Mouse (Mus musculus) right cerebral cortex, postnatal 36 days (tissue): ENCODE measurements at regions not wholly inside any gene's neighbourhood (a gene's known extent, or its start where the extent isn't known, plus 50 kb on each side); places are given as distances from the start of the nearest gene placed in this dataset.

ENCODE experiments used
- DNase-seq, 2 experiments: peaks; one replicate each; pipeline ENCODE4 v3.0.0; 2022; ENCODE audit warnings: low spot score in 2 of 2, mixed read lengths in 1 of 2

DNA sequence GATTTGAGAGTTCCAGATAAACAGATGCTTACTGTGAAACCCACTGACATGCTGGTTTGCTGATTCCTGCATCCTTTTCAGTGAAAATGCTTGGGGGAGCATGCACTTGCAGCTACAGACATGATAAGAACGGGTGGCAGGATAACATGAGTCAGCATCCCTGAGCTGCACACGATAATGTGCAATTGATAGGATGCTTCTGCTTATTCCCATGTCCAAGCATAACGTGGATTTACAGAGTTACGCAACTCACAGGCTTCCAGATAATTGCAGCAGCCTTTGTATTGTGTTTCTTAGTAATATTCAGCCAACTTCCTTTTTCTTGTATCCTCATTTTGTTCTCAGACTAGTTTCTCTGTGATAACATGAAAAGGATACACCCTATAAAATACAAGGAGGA is 245.7 kb downstream of the Flrt2 start:
- no peak for DNase-seq

DNA sequence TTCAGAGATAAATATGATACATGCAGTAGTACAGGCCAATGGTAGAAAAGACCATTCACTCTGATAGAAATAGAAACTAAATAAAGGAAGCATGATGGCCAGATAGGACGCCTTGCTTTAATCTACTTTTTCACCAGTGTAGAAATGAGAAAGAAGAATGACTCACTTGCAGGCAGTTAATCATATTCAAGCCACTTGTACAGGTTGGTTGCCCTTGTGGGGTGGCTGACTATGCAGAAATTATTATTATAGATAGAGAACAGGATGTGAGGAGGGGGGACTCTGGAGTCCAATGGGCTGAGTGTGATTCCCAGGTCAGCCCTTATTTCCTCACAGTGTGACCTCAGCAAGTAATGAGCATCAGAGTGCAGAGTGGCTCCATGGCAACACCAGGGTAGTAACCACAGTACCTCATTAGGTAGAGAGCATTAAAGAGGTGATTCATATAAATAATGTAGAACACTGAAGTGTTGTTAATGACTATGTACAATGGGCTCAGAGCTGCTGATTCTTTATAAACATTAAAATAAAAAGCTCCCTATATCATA is 248.5 kb downstream of the Flrt2 start:
- DNase-seq, result no peak

DNA sequence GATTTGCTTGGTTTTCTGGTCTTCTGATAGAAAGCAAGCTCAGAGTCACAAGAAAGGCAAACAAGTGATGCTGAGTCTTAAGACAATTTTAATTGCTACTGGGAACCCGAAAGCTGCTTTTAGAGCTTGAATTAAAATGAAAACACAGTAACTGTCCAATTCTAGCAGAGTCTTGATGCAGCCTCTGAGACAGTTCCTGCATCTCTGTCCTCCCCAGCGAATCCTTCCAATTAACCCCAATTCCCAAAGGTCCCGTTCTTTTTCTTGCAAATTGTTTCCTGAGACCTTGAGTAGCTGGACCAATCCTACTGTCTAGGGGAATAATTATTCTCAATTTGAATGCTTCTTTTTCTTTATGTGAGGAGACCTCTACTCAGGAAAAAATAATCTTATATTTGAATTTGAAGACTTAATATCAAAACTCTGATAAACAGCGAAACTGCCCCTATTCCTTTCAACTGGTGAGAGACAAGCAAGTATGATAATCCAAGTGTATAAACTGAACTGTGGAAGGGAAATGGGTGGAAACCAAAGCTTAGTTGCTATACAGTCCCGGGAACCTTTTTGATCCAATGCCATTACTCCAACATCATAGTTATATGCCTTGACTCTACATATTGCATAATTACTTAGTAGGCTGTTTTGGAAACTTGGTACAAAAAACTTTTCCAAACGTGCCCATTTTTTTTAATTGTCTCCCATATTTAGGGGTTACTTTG is 267.9 kb downstream of the Flrt2 start:
- DNase-seq, result no peak

DNA sequence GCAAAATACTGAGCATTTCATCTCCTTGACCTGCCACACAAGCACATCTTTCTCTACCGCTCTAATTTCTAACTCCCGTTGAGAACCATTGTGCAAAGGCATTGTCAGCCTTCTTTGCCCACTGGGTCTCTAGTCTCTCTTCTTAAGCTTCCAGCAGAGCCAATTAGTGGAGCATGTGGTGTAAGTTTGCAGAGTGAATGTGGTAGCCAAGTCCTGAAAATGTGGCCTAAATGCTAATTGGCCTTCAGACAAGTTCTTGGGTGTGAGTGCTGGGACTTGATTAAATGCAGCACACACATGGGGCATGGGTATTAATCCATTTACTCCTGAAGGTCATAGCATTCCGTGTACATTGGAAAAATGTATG is 268.5 kb downstream of the Flrt2 start:
- DNase-seq, result peak in 1 of 2 experiments; percentile 1

DNA sequence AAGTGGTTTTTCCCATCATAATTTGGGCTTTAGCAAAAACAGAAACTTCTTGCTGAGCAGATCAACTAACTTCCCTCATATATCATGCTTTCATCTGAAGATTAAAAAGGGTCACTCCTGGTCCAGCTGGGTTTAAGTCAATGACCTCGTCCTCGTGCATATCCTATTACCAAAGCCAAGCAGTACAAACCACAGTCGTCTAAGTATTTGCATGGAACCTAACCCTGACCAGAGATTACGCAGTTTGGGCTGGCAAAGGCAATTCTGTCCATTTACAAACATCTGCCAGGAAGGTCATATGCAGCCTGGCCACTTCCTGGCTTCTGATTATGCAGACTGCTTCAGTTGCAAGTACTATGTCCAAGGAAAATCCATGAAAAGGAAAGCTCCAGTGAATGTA is 270.8 kb downstream of the Flrt2 start:
- no peak for DNase-seq

DNA sequence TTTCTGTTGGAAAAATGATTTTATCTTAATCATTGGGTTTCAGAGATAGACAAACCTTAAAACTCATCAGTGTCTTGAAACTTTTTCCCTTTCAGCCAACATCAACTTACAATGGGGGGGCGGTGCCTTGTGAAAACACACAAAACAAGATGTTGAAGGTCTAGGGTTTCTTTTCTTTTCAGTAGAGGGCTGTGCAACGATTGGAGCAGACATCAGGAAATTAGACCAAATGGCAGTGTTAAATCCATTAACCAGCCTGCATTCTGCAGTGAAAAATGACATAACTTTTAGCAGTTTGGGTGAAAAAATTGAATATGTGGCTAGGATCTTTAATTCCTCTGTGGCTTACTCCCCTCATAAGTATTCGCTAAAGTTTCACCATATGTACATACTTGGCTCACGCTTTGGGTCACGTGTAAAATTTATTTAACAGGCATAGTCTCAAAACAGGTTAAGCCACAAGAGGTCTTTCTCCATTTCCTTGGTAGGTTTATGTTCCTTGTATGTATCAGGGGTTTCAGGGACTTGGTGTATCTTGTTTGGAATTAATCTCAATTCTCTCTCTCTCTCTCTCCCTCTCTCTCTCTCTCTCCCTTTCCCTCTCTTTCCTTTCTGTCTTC is 296.8 kb downstream of the Flrt2 start:
- no peak for DNase-seq

DNA sequence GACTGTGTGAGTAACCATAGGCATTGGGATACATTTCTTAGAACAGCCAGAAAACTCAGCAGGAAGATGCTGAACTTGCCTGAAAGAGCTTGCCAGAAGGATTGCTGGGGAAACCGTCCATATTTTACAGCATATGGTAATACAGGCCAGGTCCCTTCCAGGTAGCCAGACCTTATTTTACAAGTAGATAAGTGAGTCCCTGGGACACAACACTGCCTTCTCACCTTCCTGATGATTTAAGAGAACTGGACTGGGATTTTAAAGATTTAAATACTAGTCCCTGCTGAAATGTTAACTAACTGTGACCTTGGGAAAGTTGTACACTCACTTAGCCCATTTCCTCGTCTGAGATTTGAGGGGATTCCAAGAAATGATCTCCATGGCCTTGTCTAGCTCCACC is 302.9 kb downstream of the Flrt2 start:
- DNase-seq, result no peak

DNA sequence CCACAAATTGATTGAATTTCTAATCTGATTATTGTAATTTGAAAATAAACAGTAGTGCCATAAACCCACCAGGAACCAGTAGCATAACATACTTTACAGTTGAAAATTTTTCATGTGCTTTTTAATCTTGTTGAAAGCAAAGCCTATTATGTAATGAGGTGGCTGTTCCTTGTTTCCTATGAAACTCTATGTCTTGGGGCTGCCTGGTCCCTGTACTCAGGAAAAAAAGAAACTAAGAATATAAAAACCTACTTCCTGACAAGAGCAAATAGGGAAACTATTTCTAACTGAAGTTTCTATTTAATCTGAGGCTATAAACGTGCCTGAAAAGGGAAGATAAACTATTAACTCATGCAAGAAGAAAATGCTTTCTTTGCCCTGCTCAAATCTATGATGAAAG is 338.2 kb downstream of the Flrt2 start:
- DNase-seq, result no peak

DNA sequence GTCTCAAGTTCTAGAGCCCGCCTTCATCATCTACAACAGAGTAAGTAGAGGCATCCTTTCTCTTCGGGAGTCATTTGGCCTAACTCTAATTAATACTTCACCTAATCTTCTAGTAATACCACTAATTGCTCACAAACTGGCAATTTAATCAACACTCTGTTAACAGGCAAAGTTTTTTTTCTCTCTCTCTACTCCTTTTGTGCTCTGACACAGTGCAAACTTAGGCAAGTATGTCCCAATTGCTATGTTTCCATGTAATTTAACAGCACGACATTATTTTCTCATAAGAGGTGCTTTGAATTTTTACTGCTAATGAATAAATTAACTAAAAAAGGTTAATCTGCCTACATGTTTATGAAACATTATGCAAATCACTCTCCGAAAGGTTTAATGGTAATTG is 383.3 kb downstream of the Flrt2 start:
- no peak for DNase-seq

DNA sequence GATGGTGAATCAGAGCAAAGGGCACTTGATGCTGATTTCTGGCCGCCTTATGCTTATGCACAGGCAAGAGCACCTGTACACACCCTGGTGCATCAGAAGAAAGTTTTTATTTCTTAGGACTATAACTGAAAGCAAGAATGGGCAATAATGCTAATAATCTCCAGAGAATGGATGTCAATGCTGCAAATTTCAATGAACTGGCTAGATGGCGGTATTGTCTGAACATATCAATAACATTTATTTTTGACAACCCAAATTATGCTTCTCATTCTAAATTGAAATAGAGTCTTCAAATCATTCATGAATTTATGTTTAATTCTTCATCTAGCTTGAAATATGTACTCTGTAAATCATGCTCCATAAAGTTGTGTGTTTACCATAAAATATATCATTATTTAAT is 399.0 kb downstream of the Flrt2 start:
- no peak for DNase-seq

DNA sequence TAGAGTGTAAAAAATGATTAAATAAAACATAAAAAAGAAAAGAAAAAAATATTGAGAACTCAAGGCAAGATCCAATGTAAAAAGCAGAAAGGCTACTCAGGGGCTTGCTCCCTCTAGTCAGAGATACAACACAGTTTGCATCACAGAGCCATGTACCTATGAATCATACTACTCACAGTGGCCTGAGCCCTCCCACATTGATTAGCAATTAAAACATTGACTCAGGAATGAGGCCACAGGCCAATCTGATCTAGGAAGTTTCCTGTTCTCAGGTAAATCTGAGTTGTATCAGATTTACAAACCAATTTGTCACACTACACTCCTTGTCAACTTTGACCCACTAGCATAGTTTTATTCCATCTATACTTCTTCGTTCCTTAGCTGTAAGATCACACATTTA is 414.2 kb downstream of the Flrt2 start:
- no peak for DNase-seq

DNA sequence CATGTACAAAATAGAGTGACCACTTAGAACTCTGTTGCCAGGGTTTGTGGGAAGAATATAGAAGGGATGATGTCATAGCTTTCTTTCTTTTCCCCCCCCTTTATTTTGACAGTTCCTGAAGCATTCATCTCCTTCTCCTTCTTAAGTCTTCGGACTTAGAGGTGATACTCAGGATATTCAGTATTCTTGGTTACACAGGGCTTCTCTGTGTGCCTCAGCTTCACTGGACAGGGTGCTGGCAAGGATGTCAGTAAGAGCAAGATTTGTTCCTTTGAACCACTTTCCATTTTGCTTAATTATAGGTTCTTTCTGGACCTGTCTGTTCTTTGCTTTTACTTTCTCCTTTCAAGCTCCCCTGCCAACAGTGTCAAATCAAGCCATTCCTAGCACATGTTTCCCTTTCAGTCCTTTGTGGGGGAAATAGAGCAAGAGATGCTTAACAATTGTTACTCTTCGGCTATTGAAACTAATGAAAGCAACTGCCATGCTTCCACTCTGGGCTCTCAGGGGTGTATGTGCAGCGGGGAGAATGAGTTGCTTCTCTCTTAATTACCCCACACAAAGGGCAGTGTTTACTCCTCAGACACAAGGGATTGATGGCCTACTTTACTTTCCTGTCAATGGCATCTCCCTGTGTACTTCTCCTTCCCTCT is 422.8 kb downstream of the Flrt2 start:
- DNase-seq, result no peak

DNA sequence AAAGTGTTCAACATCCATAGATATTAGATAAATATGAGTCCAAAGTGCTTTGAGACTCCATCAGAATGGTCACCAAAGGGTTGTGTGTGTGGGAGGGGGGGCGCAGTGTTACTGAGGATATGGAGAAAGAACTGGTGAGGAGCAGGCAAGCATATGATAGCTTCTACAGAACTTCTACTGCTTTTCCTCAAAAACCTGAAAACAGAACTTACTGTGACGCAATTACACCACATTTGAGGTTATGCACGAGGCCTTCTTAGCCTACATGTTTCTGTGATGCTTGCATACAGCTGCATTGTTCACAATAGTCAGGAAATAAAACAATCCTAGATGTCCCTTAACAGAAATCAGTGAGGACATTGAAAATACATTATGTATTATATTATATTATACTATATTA is 425.5 kb downstream of the Flrt2 start:
- DNase-seq, result no peak

DNA sequence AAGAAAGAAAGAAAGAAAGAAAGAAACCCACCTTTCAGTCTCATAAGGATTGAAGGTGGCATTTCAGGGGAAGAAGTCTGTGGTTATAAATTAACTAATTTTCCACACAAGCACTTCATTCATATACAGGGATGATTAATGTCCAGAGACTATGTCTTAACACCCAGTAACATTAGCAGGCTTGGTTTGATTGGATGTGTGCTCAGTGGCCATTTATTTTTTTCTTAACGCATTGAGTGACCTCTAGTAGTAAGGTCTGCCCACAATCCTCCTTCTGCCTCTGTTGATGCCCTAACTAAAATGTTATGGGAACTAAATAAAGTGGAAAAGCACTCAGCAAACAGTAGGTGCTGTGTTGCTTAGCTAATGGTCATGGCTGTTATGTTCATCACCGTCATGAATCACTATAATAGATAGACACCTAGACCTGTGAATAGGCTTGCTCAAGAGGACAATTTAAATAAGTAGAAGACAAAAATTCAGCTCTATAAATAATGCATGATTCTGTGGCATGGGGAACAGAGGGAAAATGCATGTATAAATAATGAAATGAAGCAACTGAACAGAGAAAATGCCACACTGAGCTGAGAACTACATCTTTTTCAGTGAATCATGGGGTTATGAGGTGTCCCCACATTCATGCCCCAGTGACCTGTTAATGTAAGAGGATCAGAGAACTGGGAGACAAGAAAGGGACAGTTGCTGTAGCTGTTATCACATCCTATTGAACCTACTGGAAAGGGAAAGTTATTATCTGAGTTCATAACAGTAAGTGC is 432.3 kb downstream of the Flrt2 start:
- no peak for DNase-seq

DNA sequence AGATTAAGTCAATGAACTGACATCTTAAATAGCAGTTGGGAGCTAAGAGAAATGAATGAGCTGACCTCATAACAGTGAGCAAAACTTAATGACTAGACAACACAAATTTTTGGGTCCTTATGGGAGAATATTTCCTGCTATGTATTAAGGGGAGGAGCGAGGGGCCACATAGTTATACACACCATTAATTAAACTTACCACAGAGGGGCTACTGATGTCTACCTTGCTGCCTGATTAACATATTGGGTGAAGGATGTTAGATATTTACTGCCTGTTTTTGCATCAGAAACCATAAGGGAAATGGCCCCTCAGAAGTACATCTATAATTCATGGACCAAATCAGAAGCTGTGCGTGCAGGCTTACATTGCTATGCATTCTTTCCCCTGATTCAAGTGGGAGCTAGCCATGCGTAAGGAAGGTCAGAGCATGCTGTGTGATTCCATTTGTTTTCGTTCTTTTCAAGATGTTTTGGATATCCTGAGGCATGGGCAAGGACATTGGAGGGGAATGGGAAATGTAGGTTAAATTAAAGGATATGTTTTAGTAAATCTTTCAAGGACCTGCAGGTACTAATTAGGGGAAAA is 437.9 kb downstream of the Flrt2 start:
- DNase-seq, result no peak

DNA sequence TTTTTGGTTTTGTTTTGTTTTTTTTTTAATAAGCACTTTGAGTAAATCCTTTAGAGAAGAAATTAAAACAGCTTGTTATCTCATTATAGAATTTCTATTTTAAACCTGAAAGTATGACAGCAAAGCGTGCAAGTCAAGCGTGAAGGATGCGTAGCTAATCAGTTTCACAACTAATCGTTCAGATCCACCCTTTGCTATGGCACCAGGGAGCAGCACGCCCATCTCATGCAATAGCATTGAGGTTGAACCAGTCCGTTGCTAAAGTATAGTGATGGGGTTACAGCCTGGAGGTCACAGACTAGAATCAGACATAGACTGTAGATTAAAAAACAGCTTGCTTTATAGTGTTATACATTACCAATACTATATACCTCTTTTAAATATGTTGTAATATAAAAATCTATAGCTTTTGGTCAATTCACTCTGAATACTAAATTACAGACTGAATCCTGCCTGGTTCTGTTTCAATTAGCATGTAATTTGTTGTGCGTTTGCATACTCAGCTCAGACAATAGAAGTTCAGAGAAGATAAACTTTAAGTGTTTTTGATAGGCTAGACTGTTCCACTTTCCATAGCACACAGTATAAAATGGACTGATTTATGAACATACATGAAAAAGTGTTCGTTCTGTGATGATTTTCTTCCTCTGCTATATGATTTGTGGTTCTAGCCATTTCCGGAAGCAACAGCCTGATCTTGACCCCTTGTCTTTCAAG is 438.9 kb downstream of the Flrt2 start:
- no peak for DNase-seq

DNA sequence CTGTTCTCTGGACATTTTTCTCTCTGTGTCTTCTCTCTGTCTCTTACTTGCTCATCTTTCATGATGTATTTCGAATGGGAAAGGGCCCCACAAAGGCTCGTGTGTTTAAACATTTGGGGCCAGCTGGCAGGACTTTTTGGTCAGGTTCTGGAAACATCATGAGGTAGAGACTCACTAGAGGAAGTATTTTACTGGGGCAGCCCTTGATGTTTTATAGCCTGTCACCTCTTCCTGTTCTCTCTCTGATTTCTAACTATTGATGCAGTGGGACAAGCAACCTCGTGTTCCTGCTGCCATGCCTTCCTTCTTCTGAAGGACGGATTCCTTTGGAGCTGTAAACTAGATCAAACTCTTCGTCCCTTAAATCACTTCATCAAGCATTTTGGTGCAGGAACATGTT is 442.1 kb downstream of the Flrt2 start:
- DNase-seq, result no peak

DNA sequence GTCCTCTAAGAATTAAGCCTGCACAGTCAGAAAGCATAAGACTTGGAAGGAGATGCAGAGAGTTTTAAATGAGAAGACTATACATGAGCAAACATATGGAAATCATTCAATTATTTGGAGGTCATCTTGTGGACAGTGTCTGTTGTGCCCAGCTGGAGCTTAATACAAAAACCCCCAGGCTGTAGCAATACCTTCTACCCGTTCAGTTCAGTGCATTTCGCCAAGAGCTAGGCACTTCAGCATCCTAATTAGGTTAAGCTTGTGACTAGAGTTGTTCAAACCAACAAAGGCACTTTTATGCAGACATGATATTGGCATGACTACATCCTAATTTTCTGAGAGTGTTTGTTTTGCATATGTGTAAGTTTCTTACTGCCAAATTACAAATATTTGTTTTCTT is 449.7 kb downstream of the Flrt2 start:
- DNase-seq, result no peak

DNA sequence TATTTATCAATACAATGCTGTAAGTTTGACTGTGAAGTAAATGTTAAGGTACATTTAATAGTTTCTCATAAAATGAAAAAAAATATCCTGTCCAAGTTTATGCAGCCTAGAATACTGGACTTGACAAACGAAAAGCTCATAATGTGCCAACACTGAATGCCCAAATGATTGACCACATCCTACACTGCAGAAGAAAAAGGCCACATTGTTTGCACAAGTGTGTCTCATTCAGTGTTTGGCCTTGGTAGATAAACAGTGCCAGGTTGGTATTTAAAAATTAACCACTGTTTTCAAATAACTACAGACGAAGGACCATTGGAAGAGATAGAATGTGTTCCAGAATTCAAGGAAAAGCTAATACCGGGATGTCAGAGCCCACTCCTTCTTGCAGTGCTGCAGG is 462.1 kb downstream of the Flrt2 start:
- DNase-seq, result no peak

DNA sequence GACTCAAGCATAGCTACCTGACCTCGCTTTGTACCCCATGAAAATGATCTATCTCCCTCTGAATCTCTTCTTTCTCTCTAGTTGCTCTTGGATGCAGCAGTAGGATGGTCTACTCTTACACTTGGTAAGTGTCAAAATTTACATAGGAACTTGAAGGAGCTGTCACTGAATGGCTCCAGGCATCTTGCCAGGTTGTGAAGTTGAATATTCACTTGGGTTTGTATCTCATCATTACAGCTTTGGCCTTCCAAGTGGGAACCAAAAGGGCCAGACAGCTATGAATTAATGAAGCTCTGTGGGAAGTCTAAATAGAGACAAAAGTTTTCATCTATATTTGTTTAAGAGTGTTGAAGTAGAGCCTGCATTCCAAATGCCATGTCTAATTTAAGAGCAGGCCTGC is 475.5 kb downstream of the Flrt2 start:
- no peak for DNase-seq

DNA sequence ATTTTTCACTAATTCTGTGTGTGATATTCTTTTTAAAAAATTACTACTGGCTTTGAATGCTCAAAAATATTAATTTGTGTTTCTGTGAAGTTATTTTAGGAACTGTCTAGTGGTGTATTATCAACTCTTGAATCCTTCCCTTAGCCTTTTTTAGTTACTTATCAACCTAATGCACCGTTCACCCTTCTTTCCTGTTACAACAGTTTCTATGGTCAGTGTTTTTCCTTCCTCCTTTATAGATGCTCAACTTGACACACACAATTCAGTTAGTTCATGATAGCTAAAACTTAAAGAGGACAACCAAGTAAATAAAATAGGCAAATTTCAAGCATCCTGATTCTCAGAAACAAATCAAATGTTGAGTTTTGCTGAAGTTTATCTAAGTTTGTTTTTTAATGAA is 506.9 kb downstream of the Flrt2 start:
- no peak for DNase-seq
